Mouse (Mus musculus) T-cell, adult 2 months (primary cell): ENCODE measurements around the gene Mrps7.

Source experiments
- DNase-seq: peaks from one replicate; pipeline ENCODE4 v3.0.0; 2022; ENCODE audit warnings: low spot score

Mrps7 gene

DNA sequence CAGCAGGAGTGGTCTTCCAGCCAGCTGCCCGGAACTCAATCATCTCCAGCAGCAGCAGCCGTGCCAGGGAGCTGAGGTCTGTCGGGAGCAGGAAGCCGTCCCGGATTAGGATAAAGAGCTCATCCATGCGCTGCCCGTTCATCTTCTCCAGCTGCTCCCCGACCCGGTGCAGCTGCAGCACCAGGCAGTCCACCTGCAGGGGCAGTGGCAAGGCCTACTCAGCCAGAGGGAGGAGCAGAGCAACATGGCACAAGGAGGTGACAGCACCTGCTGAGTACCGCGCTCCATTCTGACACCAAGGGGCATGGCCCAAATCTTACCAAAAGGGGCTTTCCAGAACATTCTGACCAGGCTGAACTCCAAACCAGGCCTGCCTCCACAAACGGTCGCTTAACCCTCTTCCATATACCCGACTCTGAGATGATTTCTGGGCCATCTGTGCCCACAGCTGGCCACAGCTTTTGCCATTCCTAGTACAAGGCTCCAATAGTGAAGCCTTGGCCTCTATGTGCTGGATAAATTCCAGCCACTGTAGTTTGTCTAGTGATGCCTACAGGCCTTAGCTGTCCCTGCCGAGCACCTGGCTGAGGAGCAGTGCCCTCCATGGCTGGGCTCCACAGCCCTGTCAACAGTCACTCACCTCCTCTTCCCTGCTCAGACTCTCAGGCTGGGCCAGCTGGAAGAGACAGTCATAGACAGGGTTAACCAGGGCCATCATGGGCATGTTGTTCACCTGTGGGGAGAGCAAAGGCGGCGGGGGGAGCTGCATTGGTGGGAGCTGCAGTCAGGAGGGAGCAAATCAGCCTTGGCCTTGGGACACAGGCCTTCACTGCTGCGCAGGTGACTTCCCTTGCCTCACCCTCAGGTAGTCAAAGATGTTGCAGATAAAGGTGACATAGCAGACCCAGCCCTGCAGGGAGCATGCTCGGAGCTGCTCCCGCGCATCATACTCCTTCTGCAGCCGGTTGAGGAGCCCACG is 5.0 kb downstream of the Mrps7 start:
- no peak for DNase-seq

GRCm38 (mm10) chr11:115609576-115609975 is 5.9 kb downstream of the Mrps7 start:
- no peak for DNase-seq

GRCm38 (mm10) chr11:115611173-115611572 is 7.4 kb downstream of the Mrps7 start:
- no peak for DNase-seq

DNA sequence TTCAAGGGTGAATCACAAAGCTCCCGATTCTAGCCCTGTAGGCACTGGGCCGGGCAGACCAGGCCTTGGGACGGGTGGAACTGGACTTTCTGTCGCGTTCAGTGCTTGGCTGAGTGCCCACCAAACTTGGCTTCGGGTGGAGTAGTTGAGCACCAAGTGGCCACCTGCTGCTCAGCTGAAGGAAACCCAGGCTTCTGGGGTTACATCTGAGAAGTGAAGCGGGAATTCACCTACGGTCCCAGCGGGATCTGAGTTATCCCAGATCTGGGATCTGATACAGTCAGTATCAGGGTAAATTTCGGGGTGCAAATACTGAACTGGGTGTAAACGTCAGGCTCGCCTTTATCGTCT is 8.3 kb downstream of the Mrps7 start:
- DNase-seq, result no peak

- DNase-seq, result peak; percentile 90
Measured at GRCm38 (mm10) chr11:115612410-115613137, 8.8 kb downstream of the Mrps7 start, which contains the start of gene Mif4gd. TSS of gene Mif4gd (minus strand) at chr11:115612969.

DNA sequence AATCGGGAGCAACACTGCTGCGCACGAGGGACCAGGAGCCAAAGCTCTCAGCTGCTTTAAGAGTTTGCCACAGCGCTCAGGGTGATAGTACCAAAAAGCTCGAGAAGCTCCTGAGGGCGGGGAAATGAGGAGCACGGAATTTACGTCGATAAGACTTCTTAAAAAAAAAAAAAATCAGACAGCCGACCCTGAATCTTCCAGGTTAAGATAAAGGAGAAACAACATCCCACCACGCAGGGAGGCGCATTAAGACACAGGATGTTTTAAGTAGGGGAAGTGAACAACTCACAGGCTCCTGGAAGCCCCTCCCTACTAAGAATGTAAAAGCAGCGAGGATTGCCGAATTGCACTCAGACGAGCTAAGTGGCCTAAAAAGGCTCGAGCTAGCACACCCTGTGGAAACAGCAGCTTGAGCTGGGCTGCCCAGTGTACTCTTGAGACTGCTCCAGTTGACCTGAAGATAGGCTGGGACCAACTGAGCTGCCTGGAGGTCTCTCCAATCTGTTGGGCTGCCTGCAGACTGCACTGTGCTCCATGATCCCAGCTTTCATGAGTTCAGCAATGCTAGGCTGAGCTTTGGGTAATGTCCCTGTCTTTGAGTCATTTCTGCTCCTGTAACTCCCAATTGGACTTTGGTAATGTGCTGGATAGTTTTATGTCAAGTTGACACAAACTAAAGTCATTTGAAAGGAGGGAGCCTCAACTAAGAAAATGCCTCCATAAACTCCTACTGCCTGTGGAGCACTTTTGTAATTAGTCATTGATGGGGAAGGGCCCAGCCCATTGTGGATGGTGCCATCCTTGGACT is 9.6 kb downstream of the Mrps7 start:
- DNase-seq, result peak; percentile 54

- DNase-seq, result no peak
Measured at GRCm38 (mm10) chr11:115614346-115615107, 10.8 kb downstream of the Mrps7 start.

GRCm38 (mm10) chr11:115615108-115615825 is 11.5 kb downstream of the Mrps7 start:
- no peak for DNase-seq

GRCm38 (mm10) chr11:115615875-115616274 is 12.2 kb downstream of the Mrps7 start:
- no peak for DNase-seq

DNA sequence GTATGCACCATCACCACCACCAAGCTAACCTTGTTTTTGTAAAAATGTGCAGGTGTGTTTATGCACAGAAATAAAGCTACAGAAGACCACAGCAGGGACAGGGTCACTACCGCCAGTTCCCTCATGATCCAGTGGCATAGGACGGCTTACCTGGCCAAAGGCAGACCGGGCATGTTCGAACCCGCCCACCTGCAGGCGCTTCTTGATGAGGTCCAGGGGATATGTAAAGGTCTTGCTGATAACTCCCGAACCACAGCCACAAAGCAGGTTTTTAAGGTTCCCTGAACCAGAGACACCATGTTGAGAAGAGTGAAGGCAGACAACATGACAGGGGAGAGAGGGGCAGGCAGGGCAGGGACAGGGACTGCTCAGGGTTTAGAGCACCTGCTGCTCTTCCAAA is 12.6 kb downstream of the Mrps7 start:
- DNase-seq, result no peak

GRCm38 (mm10) chr11:115616893-115617292 is 13.2 kb downstream of the Mrps7 start:
- DNase-seq, result no peak

- DNase-seq, result no peak
Measured at GRCm38 (mm10) chr11:115618001-115618400, 14.3 kb downstream of the Mrps7 start.

- DNase-seq, result no peak
Measured at GRCm38 (mm10) chr11:115618732-115619516, 15.2 kb downstream of the Mrps7 start.

DNA sequence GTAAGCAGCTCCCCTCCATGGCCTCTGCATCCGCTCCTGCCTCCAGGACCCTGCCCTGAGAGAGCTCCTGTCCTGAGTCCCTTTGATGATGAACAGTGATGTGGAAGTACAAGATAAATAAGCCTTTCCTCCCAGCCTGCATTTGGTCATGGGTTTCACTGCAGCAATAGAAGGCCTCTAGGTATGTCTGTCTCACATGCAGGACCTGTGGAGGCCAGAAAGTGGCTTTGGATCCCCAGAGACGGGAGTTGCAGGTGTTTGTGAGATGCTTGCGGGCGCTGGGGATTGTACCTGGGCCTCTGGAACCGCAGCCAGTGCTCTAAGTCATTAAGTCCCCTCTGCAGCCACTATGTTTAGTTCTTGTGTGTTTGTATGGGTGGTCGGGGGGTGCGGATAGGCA is 16.2 kb downstream of the Mrps7 start:
- DNase-seq, result no peak

DNA sequence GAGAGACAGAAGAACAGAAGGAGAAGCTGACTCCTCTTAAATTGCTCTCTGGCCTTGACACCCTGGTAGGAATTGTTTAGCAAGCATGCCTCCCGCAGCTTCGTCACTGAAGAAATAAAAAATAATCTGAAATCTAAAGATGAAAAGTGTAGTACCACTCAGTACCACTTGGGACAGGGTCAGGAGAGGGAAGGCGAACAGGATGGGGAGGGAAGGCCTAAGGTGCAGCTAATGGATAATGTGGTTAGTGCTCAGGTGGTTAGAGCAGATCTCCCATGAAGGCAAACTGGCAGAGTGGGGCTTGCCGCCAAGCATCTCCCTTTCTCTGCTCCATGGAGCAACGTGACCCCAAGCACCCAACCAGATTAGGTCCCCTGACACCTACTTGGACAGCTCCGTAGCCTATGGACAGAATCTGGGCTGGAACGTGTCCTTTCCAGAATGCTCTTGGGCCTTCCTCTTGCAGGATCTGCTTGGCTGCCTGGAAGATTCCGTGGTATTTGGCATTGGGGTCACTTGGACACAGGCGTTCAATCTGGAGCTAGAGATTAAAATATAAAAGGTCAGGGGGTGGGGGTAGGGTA is 19.9 kb downstream of the Mrps7 start:
- no peak for DNase-seq

DNA sequence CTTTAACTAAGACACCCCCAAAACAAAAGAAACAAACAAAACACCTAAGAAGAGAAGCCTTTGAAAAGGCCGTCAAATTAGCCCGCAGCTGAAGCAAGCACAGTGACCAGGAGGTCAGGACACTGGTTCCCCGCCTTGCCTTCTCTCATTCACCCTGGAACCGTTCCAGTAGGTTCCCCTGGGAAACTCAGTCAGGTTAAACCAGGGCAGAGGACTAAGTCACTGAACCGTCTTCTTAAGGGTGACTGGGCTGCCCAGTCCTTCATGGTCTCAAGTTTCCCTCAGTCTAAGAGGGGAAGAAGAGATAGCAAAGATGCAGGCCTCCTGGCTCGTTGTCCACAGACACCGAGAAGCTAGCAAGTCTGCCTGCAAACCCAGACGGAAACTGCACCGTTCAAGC is 22.2 kb downstream of the Mrps7 start:
- DNase-seq, result no peak

DNA sequence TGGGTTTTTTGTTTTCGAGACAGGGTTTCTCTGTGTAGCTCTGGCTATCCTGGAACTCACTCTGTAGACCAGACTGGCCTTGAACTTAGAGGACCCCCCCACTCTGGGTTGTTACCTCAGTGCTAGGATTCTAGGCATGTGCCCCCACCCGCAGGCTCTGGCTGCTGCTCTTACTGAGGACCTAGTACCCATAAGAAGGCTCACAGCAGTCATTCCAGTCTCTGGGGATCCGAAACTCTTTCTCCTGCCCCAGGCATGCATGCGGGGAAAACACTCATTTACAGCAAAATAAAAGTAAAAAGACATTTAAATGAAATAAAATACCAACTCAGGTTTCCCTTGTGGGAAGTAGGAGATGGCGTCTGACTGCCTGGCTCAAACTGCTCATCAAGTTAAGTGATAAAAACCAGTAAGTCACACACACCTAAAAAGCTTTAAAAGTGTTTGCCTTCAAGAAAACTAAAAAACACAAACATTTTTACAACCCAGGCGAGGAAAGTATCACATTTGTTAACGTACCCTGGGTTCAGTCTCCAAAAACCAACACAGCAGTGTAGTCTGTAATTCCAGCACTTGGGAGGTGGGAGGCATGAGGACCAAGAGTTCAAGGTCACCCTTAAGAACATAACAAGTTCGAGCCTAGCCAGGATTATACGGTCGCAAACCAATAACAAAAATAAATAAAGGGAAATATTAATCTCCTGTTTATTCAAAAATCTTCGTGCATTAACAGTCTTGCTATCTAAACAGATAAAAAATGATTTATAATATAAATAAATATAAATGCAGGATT is 23.3 kb downstream of the Mrps7 start:
- no peak for DNase-seq

DNA sequence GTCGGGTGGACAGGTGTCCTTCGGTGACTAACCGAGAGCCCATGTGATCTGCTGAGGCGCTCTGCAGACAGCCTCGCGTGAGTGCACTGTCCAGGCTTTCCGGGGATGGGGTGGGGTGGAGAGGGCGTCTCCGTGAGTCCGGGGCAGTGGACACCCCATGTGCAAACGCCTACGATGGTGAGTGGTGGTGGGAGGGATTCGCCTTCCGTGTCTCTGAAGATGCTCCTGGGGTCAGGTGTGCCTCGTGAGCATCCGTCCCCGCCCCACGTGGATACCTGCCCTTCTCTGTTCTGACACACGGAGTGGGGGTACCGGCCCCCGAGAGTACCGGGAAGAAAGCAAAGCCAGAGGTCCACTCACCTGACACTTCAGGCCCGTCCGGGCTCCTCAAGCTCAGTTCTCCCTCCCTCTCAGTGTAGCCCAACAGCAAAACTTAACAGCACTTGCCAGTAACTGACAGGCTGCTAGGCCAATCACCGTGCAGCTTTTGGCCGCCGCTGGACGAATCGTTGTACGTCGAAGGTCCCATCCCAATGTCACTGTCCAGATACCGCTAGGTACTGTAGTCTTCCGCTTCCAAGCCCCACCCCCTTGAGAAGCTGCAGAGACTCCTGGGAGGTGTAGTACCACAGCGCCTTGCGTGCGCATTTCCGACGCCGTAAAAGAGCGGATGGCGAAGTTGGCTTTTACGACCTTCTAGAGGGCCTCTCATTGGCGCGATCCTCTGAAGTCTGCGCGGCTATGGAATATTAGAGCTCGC is 24.2 kb downstream of the Mrps7 start, which contains the start of gene Slc25a19:
Gene Slc25a19 (minus strand): TSS at position 591 of the 760 bp plus-strand sequence.
- peak; percentile 98 for DNase-seq
